Mouse (Mus musculus) heart, adult 2 months (tissue): ENCODE measurements around the gene Rpl19. TPM values are rescaled to one million over a fixed set of nuclear protein-coding genes. Genes with fewer than 3 reads are reported as not detected.

Source experiments
- DNase-seq, 2 experiments: peaks; one replicate each; pipeline ENCODE4 v3.0.0; 2021
- H3K27ac ChIP-seq: fragments of 200-600 bp; 2 replicates; pipeline ENCODE4 v1.8.1; 2022
- H3K27me3 ChIP-seq: fragments of 200-500 bp; 2 replicates; pipeline ENCODE4 v1.6.1; 2012; ENCODE audit warnings: mild to moderate bottlenecking, low read length, inconsistent platforms, mixed read lengths; ENCODE audit not compliant: control insufficient read depth, insufficient read depth
- H3K36me3 ChIP-seq: fragments of 200-500 bp; 2 replicates; pipeline ENCODE4 v1.6.1; 2012; ENCODE audit warnings: low read length, inconsistent platforms; ENCODE audit not compliant: control insufficient read depth, insufficient read depth
- H3K4me1 ChIP-seq: fragments of 200-500 bp; 2 replicates; pipeline ENCODE4 v1.6.1; 2011; ENCODE audit warnings: low read length; ENCODE audit not compliant: control insufficient read depth, insufficient read depth
- H3K4me3 ChIP-seq: fragments of 200-600 bp; 2 replicates; pipeline ENCODE4 v1.8.1; 2022
- H3K79me2 ChIP-seq: fragments of 200-500 bp; replicated peaks from 2 replicates; pipeline ENCODE4 v1.6.1; 2012; ENCODE audit warnings: mild to moderate bottlenecking, inconsistent platforms, low read length, moderate library complexity, mixed read lengths; ENCODE audit not compliant: control insufficient read depth, insufficient read depth
- H3K9ac ChIP-seq: fragments of 200-500 bp; 2 replicates; pipeline ENCODE4 v1.6.1; 2012; ENCODE audit warnings: low read depth, mild to moderate bottlenecking, control low read depth, inconsistent platforms, low read length, mixed read lengths
- CTCF ChIP-seq: fragments of 200-600 bp; IDR thresholded peaks from 2 replicates; pipeline ENCODE4 v1.8.1; 2022; ENCODE audit warnings: antibody characterized with exemption, mild to moderate bottlenecking, moderate library complexity
- EP300 ChIP-seq: fragments of 200-500 bp; IDR thresholded peaks from 2 replicates; pipeline ENCODE4 v1.6.1; 2011; ENCODE audit warnings: low read depth, low read length, control low read depth; ENCODE audit not compliant: insufficient read depth
- POLR2A ChIP-seq: fragments of 200-500 bp; IDR thresholded peaks from 2 replicates; pipeline ENCODE4 v1.6.1; 2011; ENCODE audit warnings: mild to moderate bottlenecking, low read depth, low read length, control low read depth; ENCODE audit not compliant: insufficient read depth
- WGBS: fragments of 180-500 bp; shearing (Covaris S2); methylation state at CpG from one replicate; pipeline ENCODE4 v1.1.7; 2018; 5-methylcytosine and 5-hydroxymethylcytosine counted together
- intact Hi-C: fragments of 180-260 bp; cut with DNase I; formaldehyde crosslinking; loops from one replicate; pipeline ENCODE4 v1.15.1; 2025
- polyA plus RNA-seq: library from polyadenylated mRNA; depleted of rRNA; stranded (reverse); fragments of >200 nt; gene quantifications from 2 replicates; pipeline ENCODE4 v1.2.3, GENCODE M21; 2012
- total RNA-seq, 2 experiments: library from RNA; stranded (reverse); gene quantifications; 2 replicates each; pipeline ENCODE4 v1.2.3; 2021

Rpl19 gene
- total and polyA plus RNA-seq, 3 experiments, result 348 to 604 (median 505) TPM

DNA sequence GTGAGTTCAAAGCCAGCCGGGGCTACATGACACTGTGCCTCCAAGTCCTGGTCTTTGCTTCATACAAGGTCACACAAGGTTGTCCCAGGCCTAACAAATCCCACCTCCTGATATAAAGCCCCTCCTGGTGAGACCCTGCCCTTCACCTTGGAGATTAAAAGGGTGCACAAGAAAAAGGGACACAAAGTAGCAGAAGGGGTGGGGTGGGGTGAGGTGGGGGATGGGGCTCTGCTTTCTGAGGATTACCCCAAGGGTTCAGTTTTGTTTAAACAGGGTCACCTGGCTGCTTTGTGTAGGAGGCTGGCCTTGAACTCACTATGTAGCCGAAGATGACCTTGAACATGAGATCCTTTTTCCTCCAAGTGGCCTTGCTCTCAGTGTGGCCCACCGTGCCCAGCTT is 43.0 kb upstream of the Rpl19 start:
- Histone ChIP-seq H3K79me2 (no peaks in the 10 kb centered on the region), H3K9ac (no peak overlapping the region), H3K4me3 (no peak overlapping the region), H3K27me3 (no peaks in the 10 kb centered on the region), H3K36me3 (no peaks in the 10 kb centered on the region), H3K4me1 (peaks cover 6% of the 10 kb centered on the region), H3K27ac (no peak overlapping the region)
- no peak for DNase-seq
- TF ChIP-seq EP300, result no peak
- no peak for TF ChIP-seq POLR2A
- TF ChIP-seq CTCF, result no peak
- 92% methylated on average over 3 of the region's 3 CpGs for WGBS
- intact Hi-C loops, result no loop called here

DNA sequence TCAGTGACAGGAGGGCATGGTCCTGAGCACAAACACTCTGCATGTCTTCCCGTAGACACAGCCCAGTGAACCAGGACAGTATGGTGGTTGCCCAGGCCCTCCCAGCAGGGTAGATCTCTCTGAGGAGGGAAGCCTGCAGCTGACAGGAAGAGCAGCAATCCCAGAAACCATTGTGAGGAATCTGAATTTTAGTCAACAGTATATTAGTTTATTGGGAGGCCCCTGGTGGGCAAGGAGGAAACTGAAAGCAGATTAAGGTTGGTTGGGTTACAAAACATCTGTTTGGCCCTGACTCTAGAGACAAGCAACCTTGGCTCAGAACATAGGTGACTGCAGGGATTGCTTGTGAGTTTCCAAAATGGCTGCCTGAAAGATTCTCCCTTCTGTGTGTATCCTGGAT is 42.5 kb upstream of the Rpl19 start:
- no peak overlapping the region for H3K4me3 ChIP-seq
- 78% methylated on average over 1 of the region's 1 CpGs for WGBS
- no peaks in the 10 kb centered on the region for H3K36me3 ChIP-seq
- no peak overlapping the region for H3K27ac ChIP-seq
- no peak for TF ChIP-seq EP300
- no peak for TF ChIP-seq CTCF
- no peak for TF ChIP-seq POLR2A
- intact Hi-C loops, result no loop called here
- no peaks in the 10 kb centered on the region for H3K27me3 ChIP-seq
- H3K4me1 ChIP-seq, result peaks cover 6% of the 10 kb centered on the region
- no peak overlapping the region for H3K9ac ChIP-seq
- DNase-seq, result no peak
- no peaks in the 10 kb centered on the region for H3K79me2 ChIP-seq

DNA sequence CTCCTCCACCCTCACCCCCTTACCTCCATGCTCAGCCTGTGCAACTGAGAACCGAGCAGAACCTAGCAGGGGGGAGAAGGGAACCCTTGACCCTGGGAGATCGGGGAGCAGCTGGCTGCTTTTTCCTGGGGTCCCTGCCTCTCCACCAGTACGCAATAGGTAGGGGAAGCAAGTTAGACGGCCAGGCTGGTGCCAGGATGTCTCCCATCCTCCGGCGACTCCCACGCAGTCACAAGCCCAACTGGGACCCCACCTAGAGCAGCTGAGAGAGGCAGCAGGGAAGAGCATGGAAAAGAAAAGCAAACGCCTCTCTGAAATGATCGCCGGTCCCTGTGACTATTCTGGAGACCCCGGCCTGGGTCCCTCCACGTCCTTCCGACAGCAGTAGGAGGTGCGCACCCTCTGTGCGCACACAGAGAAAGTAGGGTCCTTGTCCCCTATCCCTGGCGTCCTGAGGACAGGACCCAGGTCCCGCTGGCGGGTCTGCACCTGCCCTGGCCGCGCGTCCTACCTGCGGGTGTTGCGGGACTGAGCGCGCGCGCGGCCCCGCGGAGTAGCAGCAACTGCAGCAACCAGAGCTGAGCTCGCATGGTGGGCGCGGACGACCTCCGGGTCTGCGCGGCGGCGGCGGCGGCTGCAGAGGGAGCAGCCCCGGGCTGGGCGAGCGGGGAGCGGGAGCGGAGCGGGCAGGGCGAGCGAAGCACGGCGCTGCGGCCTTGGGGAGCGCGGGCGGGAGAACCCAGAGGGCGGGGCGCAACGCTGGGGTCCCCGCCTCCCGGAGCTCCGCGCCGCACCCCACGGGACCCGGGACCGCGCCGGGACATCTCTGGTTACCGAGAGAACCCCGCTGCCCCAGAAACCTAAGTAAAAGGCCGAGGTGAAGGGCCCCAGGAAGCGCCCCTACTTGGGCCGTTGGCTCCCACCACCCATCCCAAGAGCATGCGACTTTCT is 40.5 kb upstream of the Rpl19 start, which contains the start of gene Plxdc1:
Gene Plxdc1, minus strand, starts transcription at position 718 of the 951 bp plus-strand sequence.
- 4% methylated on average over 74 of the region's 74 CpGs for WGBS
- Histone ChIP-seq H3K79me2 (no peaks in the 10 kb centered on the region), H3K36me3 (no peaks in the 10 kb centered on the region), H3K4me3 (peak within 1 kb of the TSS; percentile 93), H3K9ac (peak within 1 kb of the TSS; percentile 90), H3K27me3 (no peaks in the 10 kb centered on the region), H3K27ac (peak within 1 kb of the TSS; percentile 92), H3K4me1 (peaks cover 1% of the 10 kb centered on the region; the same call in 1 of the 2 replicates)
- TF ChIP-seq POLR2A (no peak), CTCF (no peak), EP300 (no peak)
- peak; percentile 75 to 80 for DNase-seq
- intact Hi-C loops, result loop anchor here (2.0 kb wide), 2 partner anchors 49 to 193 kb away; no protein-coding TSS in a partner anchor

DNA sequence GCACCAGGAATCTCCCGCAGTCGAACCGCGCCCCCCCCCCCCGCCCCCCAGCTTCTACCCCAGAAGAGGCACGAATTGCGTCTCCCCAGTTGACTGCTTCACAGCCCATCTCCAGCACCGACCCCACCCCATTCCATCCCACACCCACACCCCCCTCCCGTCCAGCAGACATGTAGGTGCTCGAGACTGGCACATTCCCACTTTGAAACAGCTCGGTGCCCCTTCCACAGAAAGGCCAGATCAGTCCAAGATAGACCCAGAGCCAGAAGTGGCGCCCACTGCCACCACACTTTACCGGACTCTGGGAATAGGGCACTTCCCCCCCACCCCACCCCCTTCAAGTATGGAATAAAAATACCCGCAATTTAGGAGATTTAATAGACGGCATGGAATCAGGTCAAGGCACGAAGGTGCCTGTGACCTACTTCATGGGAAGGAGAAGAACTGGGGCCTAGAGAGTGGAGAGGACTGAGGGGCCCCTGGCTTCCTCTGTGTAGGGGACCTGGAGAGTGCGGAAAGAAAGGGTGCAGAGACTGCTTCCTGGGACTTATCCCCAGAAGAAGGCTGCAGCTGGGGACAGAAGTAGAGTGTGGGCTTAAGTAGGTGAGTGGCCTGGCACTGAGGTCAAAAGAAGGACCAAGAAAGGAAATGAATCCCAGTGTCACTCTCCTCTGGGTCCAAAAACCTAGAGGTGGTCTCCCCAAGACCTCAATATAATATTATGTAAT is 39.6 kb upstream of the Rpl19 start:
- no peaks in the 10 kb centered on the region for H3K27me3 ChIP-seq
- no peaks in the 10 kb centered on the region for H3K79me2 ChIP-seq
- TF ChIP-seq CTCF (no peak), POLR2A (no peak), EP300 (no peak)
- H3K27ac ChIP-seq, result peak overlapping the region; percentile 92
- peak overlapping the region; percentile 93 for H3K4me3 ChIP-seq
- 29% methylated on average over 17 of the region's 17 CpGs for WGBS
- peak in 1 of 2 experiments; percentile 43 for DNase-seq
- no peak overlapping the region; the same call in 1 of the 2 replicates for H3K9ac ChIP-seq
- H3K36me3 ChIP-seq, result no peaks in the 10 kb centered on the region
- intact Hi-C loops, result loop anchor here (1.0 to 2.0 kb wide), 3 partner anchors 50 to 194 kb away; no protein-coding TSS in a partner anchor
- H3K4me1 ChIP-seq, result no peaks in the 10 kb centered on the region; the same call in 1 of the 2 replicates

DNA sequence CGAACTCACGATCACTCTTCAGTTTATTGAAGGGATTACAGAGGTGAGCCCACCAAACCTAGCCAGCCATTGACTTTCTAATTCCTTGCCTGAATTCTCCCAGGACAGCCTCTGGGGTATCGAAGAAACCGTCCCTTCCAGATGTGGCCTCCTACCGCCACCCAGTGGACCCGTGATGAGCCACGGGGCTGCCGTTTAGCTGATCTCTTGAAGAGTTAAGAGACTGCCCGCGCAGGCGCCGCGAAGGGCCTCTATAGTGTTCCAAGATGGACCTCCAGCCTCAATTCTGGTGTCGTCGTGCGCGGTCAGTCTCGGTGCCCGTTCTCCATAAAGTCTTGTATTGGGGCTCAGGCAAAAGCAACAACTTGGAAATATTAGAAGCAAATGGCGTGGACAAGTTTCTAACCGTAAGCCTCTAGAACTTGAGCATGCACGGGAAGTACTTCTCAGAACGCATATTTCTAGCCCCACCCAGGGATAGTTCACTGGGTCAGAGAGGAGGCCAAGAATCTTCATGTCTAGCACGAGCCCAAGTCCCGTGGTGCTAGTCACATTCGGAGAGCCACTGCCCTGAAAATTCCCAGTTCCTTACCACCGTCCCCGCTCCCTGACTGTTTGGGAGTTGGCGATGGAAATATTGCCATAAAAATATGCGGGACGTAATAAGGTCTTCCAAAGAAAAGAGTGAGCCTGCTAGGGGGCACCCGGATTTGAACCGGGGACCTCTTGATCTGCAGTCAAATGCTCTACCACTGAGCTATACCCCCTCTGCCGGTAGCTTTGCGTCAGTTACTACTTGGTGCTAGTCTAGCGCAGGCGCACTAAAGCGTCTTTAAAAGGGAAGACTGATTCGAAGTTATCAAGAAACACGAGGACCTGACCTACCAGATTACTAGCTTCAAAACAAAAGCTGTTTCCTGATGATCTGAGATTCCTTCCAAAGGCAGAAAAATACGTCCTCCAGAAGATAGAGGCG is 38.7 kb upstream of the Rpl19 start:
- no peaks in the 10 kb centered on the region for H3K27me3 ChIP-seq
- H3K79me2 ChIP-seq, result no peaks in the 10 kb centered on the region
- DNase-seq, result peak; percentile 94 to 97
- H3K36me3 ChIP-seq, result no peaks in the 10 kb centered on the region
- peak; percentile 98 for TF ChIP-seq EP300
- peak; percentile 78 for TF ChIP-seq POLR2A
- TF ChIP-seq CTCF, result peak; percentile 91
- peak overlapping the region; percentile 92 for H3K27ac ChIP-seq
- intact Hi-C loops, result loop anchor here (1.0 to 2.0 kb wide), 3 partner anchors 51 to 195 kb away; no protein-coding TSS in a partner anchor
- peak overlapping the region; percentile 93 for H3K4me3 ChIP-seq
- WGBS, result under 1% methylated on average over 42 of the region's 42 CpGs
- H3K9ac ChIP-seq, result peak overlapping the region; percentile 72
- H3K4me1 ChIP-seq, result no peaks in the 10 kb centered on the region; the same call in 1 of the 2 replicates
